Comparison of ENCODE assay signal across 8 mouse cellular contexts in the genomic region with DNA sequence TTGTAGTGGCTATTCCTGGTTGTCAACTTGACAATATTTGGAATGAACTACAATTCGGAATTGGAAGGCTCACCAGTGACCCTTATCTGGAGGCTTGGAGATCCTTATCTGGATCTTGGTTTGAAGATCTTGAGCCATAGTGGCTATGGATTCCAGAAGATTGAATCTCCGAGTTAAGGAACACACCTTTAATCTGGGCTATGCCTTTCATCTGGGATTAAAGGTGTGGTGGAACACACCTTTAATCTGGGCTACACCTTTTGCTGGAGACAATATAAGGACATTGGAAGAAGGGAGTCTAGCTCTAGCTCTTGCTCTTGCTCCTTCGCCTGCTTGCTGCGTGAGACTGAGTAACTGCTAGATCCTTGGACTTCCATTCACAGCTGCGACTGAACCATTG. TPM values are rescaled to one million over a fixed set of nuclear protein-coding genes. Genes with fewer than 3 reads are reported as not detected.
DNase-seq lines count a peak whose midpoint lies in the region; ATAC-seq and TF ChIP-seq lines count a peak whose summit lies in the region.
"Not testable (repeated sequence)": the region's sequence is repeated elsewhere in the genome, so short reads cannot be mapped to it uniquely, and the experiment has no call there.

A gene (plus strand): TSS at position 301 of the 400 bp plus-strand sequence.

- H3K9me3 ChIP-seq in forebrain, embryonic 15.5 days; heart, embryonic 13.5 days; intestine, embryonic 14.5 days (ENCODE audit: control insufficient read depth, low read length); lung, embryonic 14.5 days (ENCODE audit: low read depth, low read length); neural tube, embryonic 12.5 days: not testable (repeated sequence)

- H3K79me3 ChIP-seq in C2C12 (ENCODE audit: low read depth), result peaks cover 39% of the 10 kb centered on the region

- peaks cover 19% of the 10 kb centered on the region for H3K36me3 ChIP-seq in C2C12 (ENCODE audit: control insufficient read depth, insufficient read depth)
- not testable (repeated sequence) for H3K36me3 ChIP-seq in forebrain, embryonic 15.5 days; intestine, embryonic 14.5 days (ENCODE audit: control insufficient read depth, insufficient read depth, low read length); lung, embryonic 14.5 days (ENCODE audit: insufficient read depth); neural tube, embryonic 12.5 days
- H3K36me3 ChIP-seq in heart, embryonic 13.5 days, result peaks cover 11% of the 10 kb centered on the region

- WGBS in forebrain, embryonic 15.5 days, result no CpG with 5 or more reads among the region's 5 CpGs
- no CpG with 5 or more reads among the region's 5 CpGs for WGBS in heart, embryonic 13.5 days
- WGBS in intestine, embryonic 14.5 days, result no CpG with 5 or more reads among the region's 5 CpGs
- no CpG with 5 or more reads among the region's 5 CpGs for WGBS in lung, embryonic 14.5 days
- WGBS in neural tube, embryonic 12.5 days, result no CpG with 5 or more reads among the region's 5 CpGs

- not testable (repeated sequence) for TF ChIP-seq CTCF in C2C12 (IDR thresholded peaks at IDR 0.05; ENCODE audit: control insufficient read depth, insufficient read depth, insufficient read length); brain, embryonic 14.5 days (IDR thresholded peaks at IDR 0.05; ENCODE audit: borderline replicate concordance, extremely low read depth, insufficient read depth, insufficient read length); lung, embryonic 14.5 days (IDR thresholded peaks at IDR 0.05; ENCODE audit: low read depth)

- peak within 1 kb of the TSS; percentile 83 for H3K4me3 ChIP-seq in C2C12 (ENCODE audit: insufficient read depth, poor library complexity, severe bottlenecking)
- peak within 1 kb of the TSS; percentile 64 for H3K4me3 ChIP-seq in forebrain, embryonic 15.5 days
- H3K4me3 ChIP-seq in heart, embryonic 13.5 days, result peak within 1 kb of the TSS; percentile 94
- H3K4me3 ChIP-seq in intestine, embryonic 14.5 days (ENCODE audit: low read depth, low read length), result peak within 1 kb of the TSS; percentile 86
- peak within 1 kb of the TSS; percentile 80 for H3K4me3 ChIP-seq in lung, embryonic 14.5 days (ENCODE audit: low read depth, low read length)
- peak within 1 kb of the TSS; percentile 84 for H3K4me3 ChIP-seq in neural tube, embryonic 12.5 days

- ATAC-seq in forebrain, embryonic 15.5 days (replicated peaks); heart, embryonic 13.5 days (ENCODE audit: extremely low read depth, insufficient number of reproducible peaks, low FRiP score, low TSS enrichment); intestine, embryonic 14.5 days (replicated peaks; ENCODE audit: low FRiP score, low TSS enrichment, low read depth); lung, embryonic 14.5 days (ENCODE audit: insufficient read depth); neural tube, embryonic 12.5 days (ENCODE audit: low FRiP score, low read depth): not testable (repeated sequence)

- H3K79me2 ChIP-seq in C2C12 (ENCODE audit: control insufficient read depth, insufficient read depth), result peaks cover 46% of the 10 kb centered on the region

- intact Hi-C loops in left cerebral cortex, postnatal 10 days (cut with DNase I), result loop anchor here (5.0 kb wide), 1 partner anchor 34 kb away; a partner anchor contains a TSS

- DNase-seq in brain, embryonic 14.5 days (ENCODE audit: low read depth); intestine, embryonic 14.5 days (ENCODE audit: low spot score); left cerebral cortex, postnatal 10 days (ENCODE audit: extremely low spot score in 1 of 2, low spot score in 2 of 2); lung, embryonic 14.5 days: not testable (repeated sequence)

- peaks cover 23% of the 10 kb centered on the region for H3K4me1 ChIP-seq in forebrain, embryonic 15.5 days
- H3K4me1 ChIP-seq in heart, embryonic 13.5 days, result peaks cover 26% of the 10 kb centered on the region
- not testable (repeated sequence) for H3K4me1 ChIP-seq in intestine, embryonic 14.5 days (replicated peaks; ENCODE audit: control insufficient read depth, insufficient read depth, low read length); lung, embryonic 14.5 days (ENCODE audit: insufficient read depth); neural tube, embryonic 12.5 days

- H3K27me3 ChIP-seq in C2C12 (ENCODE audit: control insufficient read depth, insufficient read depth, insufficient read length); forebrain, embryonic 15.5 days; heart, embryonic 13.5 days (replicated peaks); intestine, embryonic 14.5 days (replicated peaks; ENCODE audit: control insufficient read depth, insufficient read depth, low read length); lung, embryonic 14.5 days (ENCODE audit: insufficient read depth, low read length); neural tube, embryonic 12.5 days (replicated peaks): not testable (repeated sequence)

- peak within 1 kb of the TSS; percentile 78 for H3K9ac ChIP-seq in forebrain, embryonic 15.5 days (replicated peaks)
- H3K9ac ChIP-seq in heart, embryonic 13.5 days, result peak within 1 kb of the TSS; percentile 97
- peak within 1 kb of the TSS; percentile 99 for H3K9ac ChIP-seq in intestine, embryonic 14.5 days (ENCODE audit: low read length)
- peak within 1 kb of the TSS; percentile 97 for H3K9ac ChIP-seq in lung, embryonic 14.5 days
- H3K9ac ChIP-seq in neural tube, embryonic 12.5 days, result peak within 1 kb of the TSS; percentile 94

- peak within 1 kb of the TSS; percentile 97 for H3K27ac ChIP-seq in forebrain, embryonic 15.5 days (replicated peaks)
- peak within 1 kb of the TSS; percentile 97 for H3K27ac ChIP-seq in heart, embryonic 13.5 days (replicated peaks)
- peak within 1 kb of the TSS; percentile 95 for H3K27ac ChIP-seq in intestine, embryonic 14.5 days (ENCODE audit: low read depth)
- peak within 1 kb of the TSS; percentile 96 for H3K27ac ChIP-seq in lung, embryonic 14.5 days (ENCODE audit: low read depth)
- peak within 1 kb of the TSS; percentile 59; the same call in 1 of the 2 replicates for H3K27ac ChIP-seq in neural tube, embryonic 12.5 days

- peak within 1 kb of the TSS; percentile 61 for H3K4me2 ChIP-seq in forebrain, embryonic 15.5 days (replicated peaks)
- H3K4me2 ChIP-seq in heart, embryonic 13.5 days, result peak within 1 kb of the TSS; percentile 80
- peak within 1 kb of the TSS; percentile 64 for H3K4me2 ChIP-seq in intestine, embryonic 14.5 days (ENCODE audit: low read length)
- H3K4me2 ChIP-seq in lung, embryonic 14.5 days, result peak within 1 kb of the TSS; percentile 77
- peak within 1 kb of the TSS; percentile 68 for H3K4me2 ChIP-seq in neural tube, embryonic 12.5 days (replicated peaks)

- not testable (repeated sequence) for TF ChIP-seq POLR2A in brain, embryonic 14.5 days (IDR thresholded peaks at IDR 0.05; ENCODE audit: borderline replicate concordance, extremely low read depth, insufficient read depth, insufficient read length, poor library complexity, severe bottlenecking)

- peak within 1 kb of the TSS; percentile 89 for H3ac ChIP-seq in C2C12 (ENCODE audit: control insufficient read depth, insufficient read length, low read depth)

RNA-seq across cellular contexts. Expression of the gene that starts here (rescaled TPM):
- polyA plus RNA-seq in C2C12 (2012; fragmentation: generic; extraction: Trizol), result 25.8 TPM
- polyA plus RNA-seq in brain, embryonic 14.5 days (2012; rRNA removed), result 133 and 166 TPM in 2 replicates
- 259 and 274 TPM in 2 replicates for polyA plus RNA-seq in forebrain, embryonic 15.5 days (2015; fragmentation: Nextera tagmentation; extraction: Ambion mirVana)
- polyA plus RNA-seq in heart, embryonic 13.5 days (2015; fragmentation: Nextera tagmentation; extraction: Ambion mirVana), result 151 and 168 TPM in 2 replicates
- polyA plus RNA-seq in intestine, embryonic 14.5 days (2014; fragmentation: Nextera tagmentation; extraction: Ambion mirVana), result 232 and 252 TPM in 2 replicates
- 100 to 1,000 TPM; 124 to 131 TPM for total RNA-seq in left cerebral cortex, postnatal 10 days (2021)
- 254 and 260 TPM in 2 replicates for polyA plus RNA-seq in lung, embryonic 14.5 days (2014; fragmentation: Nextera tagmentation; extraction: Ambion mirVana)
- polyA plus RNA-seq in neural tube, embryonic 12.5 days (2016; fragmentation: Nextera tagmentation; extraction: Ambion mirVana), result 264 and 272 TPM in 2 replicates
